Mouse (Mus musculus) bone marrow, adult 2 months (tissue): Measurements from ENCODE around the gene Dnah5.

Experiments used
- CTCF ChIP-seq: fragments of 200-500 bp; IDR thresholded peaks from 2 replicates; pipeline ENCODE4 v1.5.1; 2011; ENCODE audit warnings: low read length, control low read depth; ENCODE audit not compliant: control insufficient read depth, insufficient read depth
- POLR2A ChIP-seq: fragments of 200-500 bp; IDR thresholded peaks from 2 replicates; pipeline ENCODE4 v1.6.1; 2011; ENCODE audit warnings: low read depth, mild to moderate bottlenecking, control low read depth, low read length, borderline replicate concordance; ENCODE audit not compliant: control insufficient read depth

DNA sequence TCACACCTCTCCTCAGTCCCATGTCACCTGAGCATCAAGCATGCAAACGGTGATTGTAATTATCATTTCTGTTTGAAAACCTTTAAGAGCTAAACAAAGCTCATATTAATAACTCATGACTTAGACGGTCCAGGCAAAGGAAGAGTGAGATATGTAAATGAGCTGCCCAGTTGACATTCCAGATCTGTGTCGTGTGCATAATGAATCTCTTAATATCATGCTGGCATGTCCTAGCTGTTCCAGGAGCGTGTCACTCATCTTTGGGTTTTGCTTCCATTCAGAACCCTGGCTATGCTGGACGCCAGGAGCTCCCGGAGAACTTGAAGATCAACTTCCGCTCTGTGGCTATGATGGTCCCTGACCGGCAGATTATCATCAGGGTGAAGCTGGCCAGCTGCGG is 123.9 kb downstream of the Dnah5 start:
- TF ChIP-seq POLR2A (no peak), CTCF (no peak)
